Mouse (Mus musculus) left cerebral cortex, postnatal 4 days (tissue): Measurements from ENCODE around the gene Efnb3. TPM values are rescaled to one million over a fixed set of nuclear protein-coding genes. Genes with fewer than 3 reads are reported as not detected.

Experiments
- DNase-seq: peaks from one replicate; pipeline ENCODE4 v3.0.0-alpha.2; 2022
- intact Hi-C: fragments of 180-260 bp; cut with DNase I; formaldehyde crosslinking; loops from one replicate; pipeline ENCODE4 v1.15.1; 2025
- total RNA-seq, 2 experiments: library from RNA; stranded (reverse); gene quantifications; 2 replicates each; pipeline ENCODE4 v1.2.3; 2021

The Efnb3 gene
- total RNA-seq, 2 experiments from 2014 or later: 180 to 225 TPM

DNA sequence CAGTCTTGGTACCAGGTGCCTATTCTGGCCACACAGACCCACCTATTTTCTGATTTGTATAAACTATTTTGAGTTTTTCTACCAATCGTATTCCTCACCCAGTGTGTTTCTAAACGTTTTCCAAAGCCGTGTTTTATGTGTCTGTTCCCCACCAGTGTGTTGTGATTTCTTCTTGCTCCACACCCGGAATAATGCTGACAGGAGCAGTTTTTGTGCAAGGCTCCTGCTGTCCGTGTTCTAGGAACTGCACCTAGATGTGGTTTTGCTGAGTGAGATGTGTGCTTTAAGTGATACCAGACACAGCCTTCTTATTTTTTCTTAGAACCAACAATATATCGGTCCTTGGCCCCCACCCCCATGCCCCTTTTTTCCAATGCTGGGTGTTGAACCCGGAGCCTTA, 24.0 kb upstream of the Efnb3 start:
- DNase-seq: no peak
- intact Hi-C loops: no loop called here

DNA sequence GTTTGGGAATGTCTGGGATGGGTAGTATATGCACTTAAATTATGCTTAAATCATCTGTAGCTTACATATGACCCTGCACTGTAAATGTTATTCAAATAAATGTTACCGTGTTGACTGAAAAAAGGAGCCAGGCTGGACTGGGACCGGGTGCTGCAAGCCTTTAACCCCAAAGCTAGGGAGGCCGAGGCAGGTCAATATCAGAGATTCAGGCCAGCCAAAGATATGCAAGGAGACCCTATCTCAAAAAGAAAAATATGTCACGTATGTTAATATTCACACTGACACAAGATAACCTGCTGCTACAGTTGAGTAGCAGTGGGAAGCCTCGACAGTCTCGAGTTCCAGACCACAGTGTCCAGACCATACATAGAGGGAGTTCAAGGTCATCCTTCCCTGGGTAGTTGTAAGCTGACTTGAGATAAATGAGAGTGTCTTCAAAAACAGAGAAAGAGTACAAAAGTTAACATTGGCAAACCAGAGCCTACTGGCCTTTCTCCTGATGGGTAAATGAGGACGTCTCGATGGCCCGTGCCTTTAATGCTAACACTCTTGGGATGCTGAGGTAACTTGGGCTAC, 22.3 kb upstream of the Efnb3 start:
- intact Hi-C loops: no loop called here
- no peak for DNase-seq

DNA sequence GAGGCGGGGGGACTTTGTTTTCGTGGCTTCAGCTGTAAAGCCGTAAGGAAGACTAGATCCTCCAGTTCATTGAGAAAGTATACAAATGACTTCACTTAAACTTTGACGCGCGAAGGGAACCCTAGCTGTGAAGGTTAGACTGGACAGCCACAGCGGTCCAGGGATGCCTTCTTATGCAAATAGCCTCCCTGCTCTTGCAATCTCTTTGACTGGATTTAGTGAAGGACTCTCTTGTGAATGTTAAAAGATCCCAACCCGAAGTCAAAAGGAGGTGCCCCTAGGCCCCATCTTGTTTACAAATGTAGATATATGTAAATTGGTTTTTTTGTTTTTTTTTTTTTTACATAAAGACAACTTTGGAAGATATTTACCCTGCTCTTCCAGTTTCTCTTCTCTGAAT, 21.8 kb upstream of the Efnb3 start:
- intact Hi-C loops: no loop called here

DNA sequence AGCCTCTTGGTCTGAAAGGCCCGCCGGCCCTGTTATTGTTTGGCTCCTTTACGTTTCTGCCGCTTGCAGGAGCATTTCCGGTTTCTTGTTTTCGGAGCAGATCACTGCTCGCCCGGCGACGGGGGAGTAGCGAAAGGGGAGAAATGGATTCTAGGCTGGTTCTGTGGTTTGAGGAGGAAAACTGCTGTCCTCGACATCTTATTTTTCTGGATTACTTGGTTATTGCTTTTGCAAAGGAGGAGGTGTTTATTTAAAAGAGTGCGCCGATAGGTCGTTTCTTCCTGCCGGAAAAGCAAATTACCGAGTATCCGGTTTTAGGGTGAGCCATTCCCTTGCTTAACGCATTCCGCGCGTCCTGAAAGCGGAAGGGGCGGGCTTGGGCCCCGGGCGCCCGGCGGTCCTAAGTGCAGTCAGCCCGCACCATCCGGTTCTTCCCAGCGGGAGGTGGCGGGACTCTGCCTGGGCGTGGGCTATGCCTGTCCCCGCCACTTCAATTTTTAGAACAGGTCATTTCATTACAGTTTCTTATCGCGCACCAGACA, 21.2 kb upstream of the Efnb3 start:
- intact Hi-C loops: no loop called here
- peak; percentile 97 for DNase-seq

More for the DNA sequence above, 21.8 kb upstream of the Efnb3 start:
- no peak for DNase-seq

DNA sequence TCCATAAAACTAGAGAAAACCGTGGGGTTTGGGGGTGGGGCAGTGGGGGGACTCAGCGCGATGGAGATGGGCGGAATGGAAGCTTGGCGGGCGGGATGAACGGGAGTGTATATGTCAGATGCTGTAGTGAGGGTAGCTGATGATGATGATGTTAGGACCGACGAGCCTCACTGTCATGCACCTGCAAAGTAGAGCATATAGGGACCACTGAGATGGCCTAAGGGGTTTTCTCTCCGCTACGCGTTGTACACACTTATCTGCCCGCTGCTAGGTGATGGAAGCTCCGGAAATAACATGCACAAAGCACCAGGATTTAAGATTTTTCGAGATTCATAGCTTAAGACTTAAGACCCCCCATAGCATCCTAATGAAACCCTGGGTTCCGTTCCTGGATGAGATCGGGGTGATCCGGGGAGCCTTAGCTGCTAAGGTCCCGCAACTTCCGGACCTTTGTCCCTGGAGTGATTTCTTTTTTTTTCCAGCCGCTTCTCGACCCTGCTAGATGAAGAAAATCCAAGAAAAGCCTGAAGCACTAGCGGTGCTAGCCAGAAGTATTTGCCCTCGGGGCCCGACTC, 20.7 kb upstream of the Efnb3 start:
- intact Hi-C loops: no loop called here
- DNase-seq: no peak

DNA sequence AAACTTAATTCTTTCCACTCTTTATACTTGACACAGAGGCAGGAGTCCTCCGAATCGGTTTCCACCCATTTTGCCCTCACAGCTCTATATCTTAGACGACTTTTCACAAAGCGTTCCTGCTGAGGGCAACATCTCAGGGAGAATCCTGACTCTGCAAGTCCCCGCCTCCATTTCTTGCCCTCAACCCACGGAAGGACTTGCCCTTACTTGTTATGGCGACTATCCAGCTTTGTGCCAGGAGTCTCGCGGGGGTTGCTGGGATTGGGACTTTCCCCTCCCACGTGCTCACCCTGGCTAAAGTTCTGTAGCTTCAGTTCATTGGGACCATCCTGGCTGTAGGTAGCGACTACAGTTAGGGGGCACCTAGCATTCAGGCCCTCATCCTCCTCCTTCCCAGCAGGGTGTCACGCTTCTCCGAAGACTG, 20.1 kb upstream of the Efnb3 start, which contains the start of the genes Wrap53 and Trp53:
Wrap53 (minus strand) TSS at position 165 of the 424 bp plus-strand sequence.
Trp53 (plus strand) TSS at position 269 of the 424 bp plus-strand sequence.
- intact Hi-C loops: no loop called here
- peak; percentile 93 for DNase-seq

DNA sequence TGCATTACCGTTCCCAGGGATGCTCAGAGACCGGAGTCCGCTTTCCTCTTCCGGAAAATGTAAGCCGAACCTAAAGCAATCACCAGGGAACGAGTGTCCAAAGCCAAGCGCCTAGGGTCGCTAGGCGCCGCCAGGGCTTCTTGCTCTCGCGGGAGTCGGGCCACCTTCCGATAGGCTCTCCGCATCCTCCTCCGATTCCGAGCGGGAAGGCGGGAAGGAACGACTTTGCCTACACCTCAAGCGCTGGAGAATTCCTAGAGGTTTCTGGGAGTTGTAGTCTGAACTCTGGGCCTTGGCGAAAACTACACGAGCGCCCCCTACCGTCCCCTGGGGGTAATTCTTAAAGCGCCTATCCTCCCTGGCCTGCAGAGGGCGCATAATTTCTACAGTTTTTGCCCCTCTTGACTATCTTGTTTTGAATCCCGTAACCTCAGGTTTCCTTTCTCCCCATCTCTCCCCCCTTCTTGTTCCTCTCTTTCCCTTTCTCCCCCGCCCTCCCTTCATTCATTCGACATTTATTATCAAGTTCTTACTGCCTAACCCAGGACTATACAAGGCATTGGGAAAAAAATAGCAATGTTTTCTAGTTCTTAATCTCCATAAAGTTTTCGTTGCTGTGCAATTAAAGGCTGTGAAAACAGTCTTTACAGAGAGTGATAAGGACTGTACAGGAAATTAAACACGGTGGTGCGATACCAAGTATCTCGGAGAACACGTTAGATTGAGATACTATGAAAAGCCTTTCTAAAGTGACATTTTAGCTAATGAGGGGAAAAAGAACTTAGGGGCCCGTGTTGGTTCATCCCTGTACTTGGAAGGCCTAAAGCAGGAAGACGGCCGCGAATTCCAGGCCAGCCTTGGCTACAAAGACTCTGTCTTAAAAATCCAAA, 19.4 kb upstream of the Efnb3 start:
- intact Hi-C loops: no loop called here
- peak; percentile 96 for DNase-seq

DNA sequence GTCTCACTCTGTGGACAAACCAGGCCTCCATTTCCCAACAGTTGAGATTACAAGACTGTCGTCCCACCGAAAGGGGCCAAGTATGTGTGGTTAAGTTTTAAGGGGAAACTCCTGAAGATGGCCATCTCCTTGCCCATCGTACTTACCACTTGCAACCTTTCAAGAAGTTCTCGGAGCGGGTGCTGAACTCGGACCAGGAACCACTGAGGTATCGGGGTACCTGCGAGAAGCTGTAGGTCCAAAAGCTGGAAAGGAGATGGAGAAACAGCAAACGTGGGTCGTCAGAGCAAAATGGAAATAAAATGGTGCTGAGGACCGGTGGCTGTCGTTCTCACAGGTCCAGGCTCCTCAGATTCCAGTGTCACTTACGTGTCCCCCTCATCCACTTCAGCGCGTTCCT, 18.3 kb upstream of the Efnb3 start:
- DNase-seq: no peak

DNA sequence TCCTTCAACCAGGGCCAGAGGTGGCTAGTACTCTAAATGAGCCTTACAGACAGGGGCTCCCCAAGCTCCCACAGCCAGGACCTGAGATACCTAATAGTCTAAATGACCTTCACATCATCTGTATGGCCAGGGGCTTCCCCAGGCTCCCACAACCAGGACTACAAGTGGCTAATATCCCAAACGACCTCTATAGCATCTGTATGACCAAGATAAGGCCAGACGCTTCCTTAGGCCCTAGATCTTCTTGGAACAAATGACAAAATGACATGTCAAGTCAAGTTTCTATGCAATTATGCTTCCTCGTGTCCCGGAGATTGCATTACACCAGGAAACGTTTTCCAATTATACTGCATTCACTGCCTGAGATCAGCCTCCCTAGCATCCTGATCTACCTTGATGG, 16.3 kb upstream of the Efnb3 start:
- intact Hi-C loops: no loop called here
- DNase-seq: no peak

More for the DNA sequence above, 18.3 kb upstream of the Efnb3 start:
- intact Hi-C loops: no loop called here

DNA sequence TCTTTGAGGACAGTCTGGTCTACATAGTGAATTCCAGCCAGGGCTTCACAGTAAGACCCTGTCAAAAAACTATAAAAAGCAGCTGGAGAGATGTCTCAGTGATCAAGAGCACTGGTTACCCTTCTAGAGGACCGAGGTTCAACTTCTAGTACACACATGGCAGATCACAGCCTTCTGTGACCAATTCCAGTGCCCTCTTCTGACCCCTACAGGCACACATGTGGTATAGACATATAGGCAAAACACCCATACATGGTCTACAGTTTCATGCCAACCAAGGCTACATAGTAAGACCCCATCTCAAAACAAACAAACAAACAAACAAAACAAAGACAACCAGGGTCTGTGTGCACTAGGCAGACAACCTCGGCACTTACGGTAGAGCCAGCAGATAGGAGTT, 15.2 kb upstream of the Efnb3 start:
- intact Hi-C loops: no loop called here

DNA sequence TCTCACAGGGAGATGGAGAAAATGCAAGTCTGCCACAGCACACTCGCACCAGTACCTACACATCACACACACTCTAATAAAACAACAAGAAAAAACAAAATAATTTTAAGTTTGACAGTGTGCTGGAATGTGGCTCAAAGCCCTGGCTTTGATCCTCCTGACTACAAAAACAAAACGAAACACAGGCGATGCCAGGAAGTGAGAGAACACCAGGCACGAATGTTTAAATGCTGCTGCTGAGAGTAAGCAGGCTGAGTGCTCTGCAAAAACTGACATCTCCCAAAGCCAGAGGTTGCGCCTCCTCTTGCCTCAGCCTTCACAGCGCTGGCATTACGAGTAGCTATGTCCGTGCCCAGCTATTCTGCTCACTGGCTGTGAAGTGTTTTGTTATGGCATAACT, 5.1 kb upstream of the Efnb3 start:
- no peak for DNase-seq
- intact Hi-C loops: no loop called here

More for the DNA sequence above, 15.2 kb upstream of the Efnb3 start:
- no peak for DNase-seq

DNA sequence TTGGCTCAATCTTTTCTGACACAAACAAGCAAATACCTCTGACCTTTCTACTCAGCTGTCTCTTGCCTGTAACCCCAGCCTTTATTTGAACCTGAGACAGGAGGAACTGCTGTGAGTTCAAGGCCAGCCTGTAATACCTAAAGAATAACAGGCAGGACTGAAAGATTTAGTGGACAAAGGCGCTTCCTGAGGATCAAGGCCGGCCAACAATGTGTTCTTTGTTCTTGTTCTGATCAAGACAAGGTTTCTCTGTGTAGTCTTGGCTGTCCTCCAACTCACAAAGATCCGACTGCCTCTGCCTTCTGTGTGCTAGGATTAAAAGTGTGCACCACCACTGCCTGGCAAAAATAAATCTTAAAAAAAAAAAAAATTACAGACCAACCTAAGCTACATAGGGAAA, 4.4 kb upstream of the Efnb3 start:
- no peak for DNase-seq
- intact Hi-C loops: no loop called here

DNA sequence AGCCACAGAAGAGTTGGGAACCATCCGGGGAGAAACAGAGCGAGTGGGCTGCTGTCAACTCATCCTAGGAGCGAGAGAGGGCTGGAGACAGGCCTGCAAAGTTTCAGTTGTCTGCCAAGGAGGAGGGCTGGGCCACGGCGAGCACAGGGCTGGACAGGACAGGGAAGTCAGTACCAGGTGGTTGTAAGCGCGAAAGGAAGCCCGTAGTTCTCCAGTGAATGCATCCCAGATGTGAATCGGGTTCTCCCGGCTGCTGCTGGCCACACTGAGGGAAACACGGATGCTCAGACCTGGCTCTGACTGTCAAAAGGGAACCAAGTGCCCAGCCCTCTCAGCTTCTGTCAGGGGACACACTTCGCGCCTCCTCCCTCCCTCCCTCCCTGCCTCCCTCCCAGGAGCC, 3.4 kb upstream of the Efnb3 start:
- no peak for DNase-seq
- intact Hi-C loops: no loop called here

DNA sequence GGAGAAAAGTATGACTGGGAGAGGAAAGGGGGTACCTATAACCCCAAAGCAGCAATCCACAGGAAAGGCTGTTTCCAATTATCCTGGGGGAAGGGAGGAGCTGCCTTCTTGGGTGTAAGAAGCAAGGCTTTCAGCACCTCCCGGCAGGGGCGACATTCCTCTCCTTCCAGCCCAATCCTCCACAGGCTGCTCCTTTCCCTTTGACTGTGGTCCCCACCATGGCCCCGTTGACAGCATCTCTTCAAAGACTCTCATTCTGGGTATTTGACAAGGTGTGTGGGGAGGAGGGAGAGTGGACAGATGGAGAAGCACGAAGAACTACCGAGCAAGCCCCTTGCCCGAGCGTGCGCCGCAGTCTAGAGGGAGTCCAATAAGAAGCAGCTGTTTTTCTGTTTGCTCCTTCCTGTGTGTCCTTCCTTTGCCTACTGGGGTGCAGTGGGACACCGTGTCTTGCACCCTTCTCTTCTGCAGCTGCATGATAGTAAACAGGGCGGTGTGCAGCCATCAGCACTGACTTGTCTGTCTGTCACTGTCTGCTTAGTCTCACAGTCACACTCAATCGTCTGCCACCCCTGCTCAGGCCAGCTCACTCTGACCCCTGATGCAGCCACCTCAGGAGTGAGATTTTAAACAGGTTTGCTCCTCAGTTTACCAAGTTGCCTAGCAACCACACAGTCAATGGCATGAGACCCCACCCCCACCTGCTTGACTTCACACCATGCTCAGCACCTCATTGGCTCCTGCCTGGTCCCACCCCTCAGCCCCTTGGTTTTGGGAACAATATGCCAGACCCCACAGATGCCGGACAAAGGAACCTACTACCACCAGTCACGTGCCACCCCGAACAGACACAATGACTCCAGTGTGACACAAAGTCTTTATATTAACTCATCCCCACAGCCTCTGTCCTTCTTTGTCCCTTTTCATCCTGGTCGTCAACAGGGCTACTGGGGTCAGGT, 1.2 kb upstream of the Efnb3 start:
- no peak for DNase-seq
- intact Hi-C loops: no loop called here

DNA sequence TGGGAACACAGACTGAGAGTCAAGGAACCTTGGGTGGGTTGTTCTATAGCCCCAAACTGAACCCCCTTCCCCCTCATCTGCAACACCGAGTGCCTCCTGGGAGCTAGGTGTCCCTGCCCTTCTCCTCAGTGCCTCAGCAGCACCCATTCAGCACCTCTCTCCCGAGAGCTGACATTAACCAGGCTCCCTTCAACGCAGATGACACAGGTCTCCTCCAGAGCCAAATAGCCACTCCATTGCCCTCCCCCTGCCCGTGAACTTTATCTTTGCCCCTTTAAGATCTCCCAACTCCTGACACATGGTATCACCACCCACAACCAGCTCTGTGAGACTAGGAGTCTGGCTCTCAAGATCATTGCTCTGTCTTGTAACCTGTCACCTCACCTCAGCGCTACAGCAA, 822 bp downstream of the Efnb3 start:
- intact Hi-C loops: no loop called here
- DNase-seq: no peak

DNA sequence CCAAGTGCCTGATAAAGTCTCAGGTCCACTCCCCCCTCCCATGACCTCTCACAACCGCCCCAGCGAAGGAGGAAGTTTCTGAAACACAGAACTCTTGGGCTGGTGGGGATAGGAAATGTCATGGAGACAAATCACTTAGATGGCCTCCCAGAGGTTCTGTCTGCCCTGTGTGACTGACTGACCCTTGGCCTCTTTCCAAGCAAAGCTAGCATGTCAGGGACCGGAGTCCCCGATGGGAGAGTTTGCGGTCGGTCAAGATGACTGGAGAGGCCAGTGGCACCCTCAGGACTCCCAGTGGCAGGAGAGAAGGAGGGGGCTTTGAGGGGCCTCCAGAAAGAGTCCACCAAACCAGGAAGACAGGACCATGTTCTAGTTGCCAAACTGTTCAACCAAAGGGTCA, 1.2 kb downstream of the Efnb3 start:
- no peak for DNase-seq
- intact Hi-C loops: no loop called here

DNA sequence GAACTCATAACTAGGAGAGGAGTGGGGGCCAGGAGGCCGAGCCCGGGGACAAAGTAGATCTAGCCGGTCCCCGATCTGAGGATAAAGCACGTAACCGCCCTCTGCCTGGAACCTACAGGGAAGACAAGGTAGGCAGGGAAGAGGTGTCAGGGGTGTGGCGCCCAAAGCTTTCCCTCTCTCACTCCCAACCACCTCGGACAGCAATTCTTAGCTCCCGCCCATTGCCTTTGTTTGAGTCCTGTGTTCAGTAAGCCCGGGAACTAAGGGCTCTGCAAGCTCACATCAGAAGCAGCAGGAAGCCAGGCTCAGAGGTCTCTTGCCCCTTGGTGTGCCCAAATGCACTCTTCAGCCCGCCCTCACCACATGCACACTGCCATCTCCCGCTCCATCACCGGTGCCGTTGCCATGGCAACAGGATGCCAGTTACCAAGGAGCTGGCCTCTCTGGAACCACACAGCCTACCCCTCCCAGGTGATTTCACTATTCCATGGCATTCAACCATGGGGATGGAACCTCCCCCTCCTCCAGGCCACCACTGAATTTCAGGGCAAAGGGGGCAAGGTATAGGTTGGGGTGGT, 2.5 kb downstream of the Efnb3 start:
- DNase-seq: peak; percentile 82
- intact Hi-C loops: no loop called here

DNA sequence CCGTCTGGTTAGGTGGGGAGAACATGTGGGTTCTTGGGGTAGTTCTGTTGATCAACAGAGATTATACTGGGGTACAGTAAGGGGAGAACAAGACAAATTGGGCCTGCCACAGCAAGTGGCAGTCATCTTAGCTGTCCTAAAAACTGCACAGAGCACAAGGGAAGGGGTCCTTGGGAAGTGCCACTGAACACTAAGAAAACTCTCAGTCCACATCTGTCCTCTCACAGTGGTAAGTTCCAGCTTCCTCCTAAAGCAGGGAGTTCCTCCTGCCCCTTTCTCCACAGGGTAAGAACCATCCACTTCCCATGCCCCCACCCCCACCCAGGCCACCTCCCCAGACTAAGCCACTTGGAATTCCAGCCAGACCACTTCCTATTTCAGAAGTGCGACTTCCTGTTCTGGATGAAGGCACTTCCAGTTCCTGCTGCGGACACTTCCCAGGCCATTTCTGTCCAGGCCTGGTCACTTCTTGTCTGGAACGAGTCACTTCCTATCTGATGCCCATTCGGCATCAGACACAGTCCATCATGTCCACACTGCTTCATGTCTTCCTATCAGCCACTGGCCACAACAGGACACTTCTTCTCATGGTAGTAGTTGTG, 5.4 kb downstream of the Efnb3 start:
- intact Hi-C loops: no loop called here
- no peak for DNase-seq

DNA sequence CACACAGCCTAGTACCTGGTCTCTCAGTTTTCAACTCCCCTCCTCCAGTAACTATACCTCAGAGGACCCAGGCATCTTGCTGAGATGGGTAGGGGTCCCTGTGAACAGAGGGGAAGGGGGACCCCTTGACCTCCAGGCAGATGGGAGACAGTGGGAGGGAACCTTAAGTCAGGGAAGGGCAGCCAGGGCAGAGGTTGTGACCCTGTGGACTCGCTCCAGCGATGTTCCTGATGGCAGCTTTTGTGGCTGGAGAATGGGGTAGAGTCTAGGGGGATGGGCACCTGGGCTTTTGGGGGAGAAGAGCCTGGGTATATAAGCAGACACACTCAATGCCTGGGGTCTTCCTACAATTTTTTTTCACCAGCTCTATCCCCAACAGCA, 6.7 kb downstream of the Efnb3 start:
- intact Hi-C loops: no loop called here
- DNase-seq: no peak
